Mouse (Mus musculus): ENCODE results near the gene Fbxw8. TPM values are rescaled to one million over a fixed set of nuclear protein-coding genes. Genes with fewer than 3 reads are reported as not detected.

The Fbxw8 gene
- polyA plus RNA-seq, 2 experiments, result 6.2 to 10.8 TPM

DNA sequence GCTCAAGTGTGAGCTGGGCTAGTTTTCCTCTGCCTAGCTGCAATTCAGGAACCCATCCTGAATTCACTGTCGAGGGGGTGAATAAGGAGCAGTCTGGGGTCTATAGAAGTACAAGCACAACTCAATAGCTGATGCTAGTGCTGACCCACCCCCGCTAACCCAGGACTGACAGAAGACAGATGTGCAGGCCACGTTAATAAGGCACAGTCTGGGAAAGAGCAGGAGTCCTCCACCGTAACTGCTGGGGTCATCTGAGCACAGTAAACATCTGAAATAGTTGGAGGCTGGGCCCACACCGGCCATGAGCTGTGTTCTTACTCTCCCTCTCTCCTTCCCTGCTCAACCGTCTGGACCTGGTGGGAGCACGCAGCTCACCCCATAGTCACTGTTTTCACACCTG is 68.3 kb downstream of the Fbxw8 start:
- H3K4me2 ChIP-seq (ENCODE audit: low read depth), result no peak overlapping the region
- H3K9me3 ChIP-seq (ENCODE audit: control insufficient read depth, low read length), result no peaks in the 10 kb centered on the region
- DNase-seq (ENCODE audit: low read depth in 3 of 3, low spot score in 3 of 3), result no peak
- no peak for ATAC-seq (ENCODE audit: insufficient read depth)
- H3K36me3 ChIP-seq (replicated peaks; ENCODE audit: control insufficient read depth, insufficient read depth, low read depth), result peaks cover 6% of the 10 kb centered on the region; the same call in 1 of the 2 replicates
- no peaks in the 10 kb centered on the region for H3K27me3 ChIP-seq (ENCODE audit: control insufficient read depth, insufficient read depth, low read length)
- WGBS (ENCODE audit: insufficient replicate concordance), result 73% methylated on average over 7 of the region's 7 CpGs
- no peaks in the 10 kb centered on the region for H3K4me1 ChIP-seq (replicated peaks; ENCODE audit: control insufficient read depth in 2 of 2, insufficient read depth in 2 of 2, low read length in 1 of 2)
- H3K27ac ChIP-seq, result no peak overlapping the region
- no peak overlapping the region for H3K4me3 ChIP-seq (ENCODE audit: insufficient read depth in 1 of 2, low read depth in 2 of 2, low read length in 2 of 2)
- TF ChIP-seq EP300 (IDR thresholded peaks at IDR 0.05; ENCODE audit: low read depth) (no peak), CTCF (IDR thresholded peaks at IDR 0.05; ENCODE audit: low read depth) (no peak)
- H3K9ac ChIP-seq (replicated peaks), result no peak overlapping the region

DNA sequence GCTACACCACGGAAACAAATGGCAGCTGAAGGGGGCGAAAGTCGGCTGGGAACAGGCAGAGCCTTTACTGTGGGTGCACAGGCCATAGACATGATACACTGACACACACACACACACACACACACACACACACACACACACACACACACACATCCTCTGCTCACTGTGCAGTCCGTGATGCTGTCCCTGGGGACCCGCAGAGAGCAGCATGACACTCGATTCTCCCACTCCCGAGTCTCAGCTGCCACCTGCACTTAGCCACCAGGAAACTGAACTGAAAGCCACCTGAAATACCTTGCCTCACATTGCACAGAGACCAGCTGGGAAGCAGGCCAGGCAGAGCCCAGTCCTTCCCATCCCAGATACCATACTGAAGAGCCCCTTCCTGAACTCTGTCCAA is 70.0 kb downstream of the Fbxw8 start:
- ATAC-seq (ENCODE audit: insufficient read depth) (no peak), DNase-seq (ENCODE audit: low read depth in 3 of 3, low spot score in 3 of 3) (no peak)
- H3K9ac ChIP-seq (replicated peaks), result no peak overlapping the region
- no peaks in the 10 kb centered on the region for H3K9me3 ChIP-seq (ENCODE audit: control insufficient read depth, low read length)
- no peak overlapping the region for H3K4me3 ChIP-seq (ENCODE audit: insufficient read depth in 1 of 2, low read depth in 2 of 2, low read length in 2 of 2)
- H3K36me3 ChIP-seq (replicated peaks; ENCODE audit: control insufficient read depth, insufficient read depth, low read depth), result no peaks in the 10 kb centered on the region
- TF ChIP-seq CTCF (IDR thresholded peaks at IDR 0.05; ENCODE audit: low read depth) (no peak), EP300 (IDR thresholded peaks at IDR 0.05; ENCODE audit: low read depth) (no peak)
- WGBS (ENCODE audit: insufficient replicate concordance), result 76% methylated on average over 7 of the region's 7 CpGs
- no peaks in the 10 kb centered on the region for H3K4me1 ChIP-seq (replicated peaks; ENCODE audit: control insufficient read depth in 2 of 2, insufficient read depth in 2 of 2, low read length in 1 of 2)
- H3K4me2 ChIP-seq (ENCODE audit: low read depth), result no peak overlapping the region
- no peaks in the 10 kb centered on the region for H3K27me3 ChIP-seq (ENCODE audit: control insufficient read depth, insufficient read depth, low read length)
- H3K27ac ChIP-seq, result no peak overlapping the region

DNA sequence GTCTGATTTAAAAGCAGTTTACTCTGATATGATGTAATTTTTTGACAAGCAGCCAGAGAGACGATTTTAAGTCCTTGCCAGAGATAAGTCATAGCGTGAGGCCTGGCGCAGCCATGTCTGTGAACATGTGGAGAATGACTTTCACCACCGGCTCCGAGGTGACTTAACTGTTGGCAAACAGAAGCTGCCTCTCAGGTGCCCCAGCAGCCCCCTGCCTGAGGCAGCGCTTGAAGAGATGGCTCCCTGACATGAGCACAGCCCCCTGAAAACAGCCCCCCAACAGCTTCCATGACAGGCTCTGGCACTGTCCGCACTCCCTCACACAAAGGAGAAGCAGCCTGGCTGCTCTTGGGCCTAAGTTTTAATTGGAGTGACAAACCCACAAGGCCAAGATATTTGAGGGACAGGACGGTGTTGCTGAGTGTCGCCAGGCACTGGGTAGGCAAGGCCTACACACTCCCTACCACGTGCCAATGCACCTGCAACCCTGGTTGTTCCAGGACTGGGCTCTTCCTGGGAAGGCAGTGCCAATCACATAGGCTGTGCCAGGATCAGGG is 71.0 kb downstream of the Fbxw8 start:
- H3K27ac ChIP-seq, result no peak overlapping the region
- H3K9me3 ChIP-seq (ENCODE audit: control insufficient read depth, low read length), result no peaks in the 10 kb centered on the region
- no peak overlapping the region for H3K4me2 ChIP-seq (ENCODE audit: low read depth)
- 77% methylated on average over 10 of the region's 10 CpGs for WGBS (ENCODE audit: insufficient replicate concordance)
- no peak overlapping the region for H3K4me3 ChIP-seq (ENCODE audit: insufficient read depth in 1 of 2, low read depth in 2 of 2, low read length in 2 of 2)
- no peaks in the 10 kb centered on the region for H3K27me3 ChIP-seq (ENCODE audit: control insufficient read depth, insufficient read depth, low read length)
- no peaks in the 10 kb centered on the region for H3K36me3 ChIP-seq (replicated peaks; ENCODE audit: control insufficient read depth, insufficient read depth, low read depth)
- no peaks in the 10 kb centered on the region for H3K4me1 ChIP-seq (replicated peaks; ENCODE audit: control insufficient read depth in 2 of 2, insufficient read depth in 2 of 2, low read length in 1 of 2)
- no peak for TF ChIP-seq CTCF (IDR thresholded peaks at IDR 0.05; ENCODE audit: low read depth)
- TF ChIP-seq EP300 (IDR thresholded peaks at IDR 0.05; ENCODE audit: low read depth), result no peak
- no peak overlapping the region for H3K9ac ChIP-seq (replicated peaks)
- ATAC-seq (ENCODE audit: insufficient read depth) (no peak), DNase-seq (ENCODE audit: low read depth in 3 of 3, low spot score in 3 of 3) (no peak)

DNA sequence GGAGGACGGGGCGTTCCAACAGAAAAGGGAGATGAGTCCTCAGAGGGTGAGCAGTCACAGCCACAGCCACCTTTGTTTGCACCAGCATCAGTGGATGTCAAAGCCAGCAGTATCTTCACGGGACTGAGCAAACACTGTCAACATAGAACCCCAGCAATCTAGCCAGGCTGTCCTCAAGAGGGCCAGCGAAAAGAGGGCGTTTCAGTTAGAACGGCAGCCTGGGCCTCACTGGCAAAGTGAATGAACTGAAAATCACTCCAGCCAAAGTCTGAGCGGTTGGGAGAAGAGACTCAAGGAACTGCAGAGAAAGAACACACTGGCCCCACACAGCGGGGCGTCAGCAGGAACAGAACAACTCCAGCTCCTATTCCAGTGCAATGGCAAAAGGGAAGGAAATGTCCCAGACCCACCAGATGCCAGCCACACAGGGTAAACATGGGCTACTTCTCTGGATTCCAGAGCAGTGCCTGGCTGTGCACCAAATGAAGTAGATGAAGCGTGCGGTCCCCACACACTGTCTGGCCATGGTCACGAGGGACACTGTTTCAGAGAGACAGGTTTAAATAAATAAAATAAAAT is 72.1 kb downstream of the Fbxw8 start:
- Histone ChIP-seq H3K4me1 (replicated peaks; ENCODE audit: control insufficient read depth in 2 of 2, insufficient read depth in 2 of 2, low read length in 1 of 2) (no peaks in the 10 kb centered on the region), H3K9me3 (ENCODE audit: control insufficient read depth, low read length) (no peaks in the 10 kb centered on the region), H3K27ac (no peak overlapping the region), H3K27me3 (ENCODE audit: control insufficient read depth, insufficient read depth, low read length) (no peaks in the 10 kb centered on the region), H3K9ac (replicated peaks) (no peak overlapping the region), H3K4me3 (ENCODE audit: insufficient read depth in 1 of 2, low read depth in 2 of 2, low read length in 2 of 2) (no peak overlapping the region), H3K4me2 (ENCODE audit: low read depth) (no peak overlapping the region), H3K36me3 (replicated peaks; ENCODE audit: control insufficient read depth, insufficient read depth, low read depth) (no peaks in the 10 kb centered on the region)
- 67% methylated on average over 12 of the region's 12 CpGs for WGBS (ENCODE audit: insufficient replicate concordance)
- TF ChIP-seq EP300 (IDR thresholded peaks at IDR 0.05; ENCODE audit: low read depth) (no peak), CTCF (IDR thresholded peaks at IDR 0.05; ENCODE audit: low read depth) (no peak)
- no peak for ATAC-seq (ENCODE audit: insufficient read depth)
- no peak for DNase-seq (ENCODE audit: low read depth in 3 of 3, low spot score in 3 of 3)

DNA sequence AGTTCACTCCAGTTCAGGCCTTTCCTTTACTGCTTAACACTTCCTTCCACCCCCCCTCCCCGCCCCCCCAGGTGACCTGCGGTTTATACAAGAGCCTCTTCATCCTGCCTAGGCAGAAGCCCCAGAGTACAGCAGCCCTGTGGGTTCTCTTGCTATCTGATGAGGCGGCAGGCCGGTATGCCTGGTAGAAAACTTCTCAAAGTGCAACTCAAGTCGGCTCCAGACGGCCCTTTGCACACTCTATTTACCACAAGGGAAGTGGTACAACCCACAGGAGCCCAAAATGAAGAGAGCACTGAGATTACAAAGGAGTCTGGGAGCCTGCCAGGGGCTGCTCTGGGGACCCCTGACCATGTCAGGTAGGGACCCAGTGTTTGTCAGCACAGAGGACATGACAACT is 73.3 kb downstream of the Fbxw8 start:
- Histone ChIP-seq H3K4me2 (ENCODE audit: low read depth) (no peak overlapping the region), H3K4me1 (replicated peaks; ENCODE audit: control insufficient read depth in 2 of 2, insufficient read depth in 2 of 2, low read length in 1 of 2) (no peaks in the 10 kb centered on the region), H3K36me3 (replicated peaks; ENCODE audit: control insufficient read depth, insufficient read depth, low read depth) (no peaks in the 10 kb centered on the region; the same call in 1 of the 2 replicates), H3K4me3 (ENCODE audit: insufficient read depth in 1 of 2, low read depth in 2 of 2, low read length in 2 of 2) (no peak overlapping the region), H3K27me3 (ENCODE audit: control insufficient read depth, insufficient read depth, low read length) (no peaks in the 10 kb centered on the region), H3K27ac (no peak overlapping the region), H3K9ac (replicated peaks) (no peak overlapping the region), H3K9me3 (ENCODE audit: control insufficient read depth, low read length) (no peaks in the 10 kb centered on the region)
- no peak for ATAC-seq (ENCODE audit: insufficient read depth)
- TF ChIP-seq EP300 (IDR thresholded peaks at IDR 0.05; ENCODE audit: low read depth) (no peak), CTCF (IDR thresholded peaks at IDR 0.05; ENCODE audit: low read depth) (no peak)
- no peak for DNase-seq (ENCODE audit: low read depth in 3 of 3, low spot score in 3 of 3)
- WGBS (ENCODE audit: insufficient replicate concordance), result 15% methylated on average over 6 of the region's 6 CpGs

All from liver, embryonic 14.5 days (tissue).